Mouse (Mus musculus) midbrain, embryonic 14.5 days (tissue): ENCODE measurements at regions not wholly inside any gene's neighbourhood (a gene's known extent, or its start where the extent isn't known, plus 50 kb on each side); places are given as distances from the start of the nearest gene placed in this dataset.

Experiments used
- ATAC-seq: fragments of 200-750 bp; cut with Nextera tagmentation; 2 replicates; pipeline ENCODE4 v1.8.0; 2017; ENCODE audit warnings: moderate number of reproducible peaks, moderate library complexity; ENCODE audit not compliant: low FRiP score, low TSS enrichment
- DNase-seq: peaks from one replicate; pipeline ENCODE4 v3.0.0-alpha.2; 2015
- H3K27ac ChIP-seq: fragments of 300-500 bp; sonication (generic); replicated peaks from 2 replicates; pipeline ENCODE4 v1.5.1; 2014; ENCODE audit warnings: mild to moderate bottlenecking, low read depth, low read length, moderate library complexity
- H3K27me3 ChIP-seq: fragments of 300-500 bp; sonication (generic); 2 replicates; pipeline ENCODE4 v1.6.1; 2014; ENCODE audit warnings: low read length, control low read depth, mixed read lengths; ENCODE audit not compliant: control insufficient read depth, insufficient read depth
- H3K36me3 ChIP-seq: fragments of 300-500 bp; sonication (generic); 2 replicates; pipeline ENCODE4 v1.6.1; 2014; ENCODE audit warnings: low read length, control low read depth; ENCODE audit not compliant: control insufficient read depth, insufficient read depth
- H3K4me1 ChIP-seq: fragments of 300-500 bp; sonication (generic); 2 replicates; pipeline ENCODE4 v1.6.1; 2014; ENCODE audit warnings: mild to moderate bottlenecking, antibody characterized with exemption, low read length, control low read depth; ENCODE audit not compliant: control insufficient read depth, insufficient read depth
- H3K4me2 ChIP-seq: fragments of 300-500 bp; sonication (generic); 2 replicates; pipeline ENCODE4 v1.6.1; 2014; ENCODE audit warnings: mild to moderate bottlenecking, low read length, moderate library complexity
- H3K4me3 ChIP-seq: fragments of 300-500 bp; sonication (generic); replicated peaks from 2 replicates; pipeline ENCODE4 v1.5.1; 2014; ENCODE audit warnings: low read depth, low read length
- H3K9ac ChIP-seq: fragments of 300-500 bp; sonication (generic); replicated peaks from 2 replicates; pipeline ENCODE4 v1.6.1; 2014; ENCODE audit warnings: mild to moderate bottlenecking, low read length, moderate library complexity
- H3K9me3 ChIP-seq: fragments of 300-500 bp; sonication (generic); 2 replicates; pipeline ENCODE4 v1.6.1; 2016; ENCODE audit warnings: low read length, control low read depth, mixed read lengths; ENCODE audit not compliant: control insufficient read depth
- WGBS: fragments of 180-500 bp; shearing (Covaris S2); extraction: QIAGEN DNeasy Blood & Tissue Kit; methylation state at CpG from one replicate; pipeline ENCODE4 v1.1.7; 2014; 5-methylcytosine and 5-hydroxymethylcytosine counted together

DNA sequence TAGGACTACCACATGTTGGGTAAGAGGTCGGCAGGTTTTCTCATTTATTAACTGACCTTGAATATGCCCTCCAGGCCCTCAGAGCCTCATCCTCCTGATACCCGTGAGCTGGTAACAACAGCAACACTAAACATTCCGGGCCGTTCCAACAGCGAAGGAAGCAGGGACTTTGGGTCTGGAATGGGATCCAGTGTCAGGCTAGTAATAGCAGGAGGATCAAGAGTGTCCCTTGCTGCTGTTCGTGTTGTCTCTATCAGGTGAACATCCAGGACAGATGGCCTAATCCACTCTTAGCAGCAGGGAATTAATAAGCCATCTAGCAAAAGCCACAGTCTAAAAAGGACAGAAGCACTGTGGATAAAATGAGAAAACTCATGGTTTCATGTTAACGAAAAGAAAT is 106.7 kb downstream of the Cpeb2 start:
- Histone ChIP-seq H3K9me3 (no peaks in the 10 kb centered on the region), H3K36me3 (no peaks in the 10 kb centered on the region), H3K27me3 (no peaks in the 10 kb centered on the region), H3K4me3 (no peak overlapping the region), H3K9ac (no peak overlapping the region), H3K4me2 (no peak overlapping the region), H3K27ac (no peak overlapping the region), H3K4me1 (no peaks in the 10 kb centered on the region)
- no peak for ATAC-seq
- no peak for DNase-seq
- 80% methylated on average over 7 of the region's 7 CpGs for WGBS

DNA sequence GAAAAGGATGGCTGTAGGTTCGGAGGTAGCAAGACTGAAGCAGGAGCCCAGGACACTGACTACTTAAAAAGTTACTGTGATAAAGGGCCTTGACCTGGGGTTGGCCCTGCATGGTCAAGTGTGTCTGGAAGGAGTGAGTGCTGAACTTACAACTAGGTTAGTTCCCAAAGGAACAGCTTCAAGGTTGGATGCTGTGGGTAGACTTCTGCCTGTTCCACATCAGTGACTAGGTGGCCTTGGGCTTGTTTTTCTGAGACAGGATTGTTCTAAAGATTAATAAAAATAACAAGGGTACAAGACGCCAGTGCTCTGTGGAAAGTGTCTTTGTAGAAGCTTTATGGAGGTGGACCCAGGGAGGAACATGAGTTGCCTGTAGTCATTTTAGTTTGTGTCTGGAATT is 108.5 kb downstream of the Cpeb2 start:
- WGBS, result 88% methylated on average over 2 of the region's 2 CpGs
- no peaks in the 10 kb centered on the region for H3K27me3 ChIP-seq

GRCm38 (mm10) chr5:43344441-43344840 is 111.5 kb downstream of the Cpeb2 start:
- Histone ChIP-seq H3K36me3 (no peaks in the 10 kb centered on the region), H3K4me2 (no peak overlapping the region), H3K27me3 (no peaks in the 10 kb centered on the region), H3K27ac (no peak overlapping the region), H3K9me3 (no peaks in the 10 kb centered on the region), H3K4me1 (no peaks in the 10 kb centered on the region), H3K9ac (no peak overlapping the region), H3K4me3 (no peak overlapping the region)
- DNase-seq (no peak), ATAC-seq (no peak)
- WGBS, result 92% methylated on average over 1 of the region's 1 CpGs

More for the DNA sequence above, 108.5 kb downstream of the Cpeb2 start:
- no peak overlapping the region for H3K9ac ChIP-seq
- H3K4me3 ChIP-seq, result no peak overlapping the region
- no peak overlapping the region for H3K4me2 ChIP-seq
- H3K9me3 ChIP-seq, result no peaks in the 10 kb centered on the region
- no peaks in the 10 kb centered on the region for H3K4me1 ChIP-seq
- ATAC-seq, result no peak
- DNase-seq, result no peak
- H3K27ac ChIP-seq, result no peak overlapping the region
- H3K36me3 ChIP-seq, result no peaks in the 10 kb centered on the region

GRCm38 (mm10) chr5:43350987-43351386 is 118.0 kb downstream of the Cpeb2 start:
- Histone ChIP-seq H3K4me3 (no peak overlapping the region), H3K27ac (no peak overlapping the region), H3K36me3 (no peaks in the 10 kb centered on the region), H3K9me3 (no peaks in the 10 kb centered on the region), H3K4me2 (no peak overlapping the region), H3K4me1 (peaks cover 13% of the 10 kb centered on the region), H3K27me3 (no peaks in the 10 kb centered on the region), H3K9ac (no peak overlapping the region)
- no peak for DNase-seq
- WGBS, result 88% methylated on average over 2 of the region's 2 CpGs
- no peak for ATAC-seq

- Histone ChIP-seq H3K27ac (no peak overlapping the region), H3K9ac (no peak overlapping the region), H3K4me3 (no peak overlapping the region), H3K27me3 (no peaks in the 10 kb centered on the region), H3K4me1 (peaks cover 13% of the 10 kb centered on the region), H3K36me3 (no peaks in the 10 kb centered on the region), H3K9me3 (no peaks in the 10 kb centered on the region), H3K4me2 (no peak overlapping the region)
- DNase-seq (peak; percentile 8), ATAC-seq (no peak)
- 75% methylated on average over 23 of the region's 23 CpGs for WGBS
Measured at GRCm38 (mm10) chr5:43353021-43353990, 120.3 kb downstream of the Cpeb2 start.

GRCm38 (mm10) chr5:43354351-43354942 is 121.5 kb downstream of the Cpeb2 start:
- WGBS, result 52% methylated on average over 14 of the region's 14 CpGs
- Histone ChIP-seq H3K9me3 (no peaks in the 10 kb centered on the region), H3K27ac (no peak overlapping the region), H3K4me2 (peak overlapping the region; percentile 51), H3K27me3 (no peaks in the 10 kb centered on the region), H3K4me3 (peak overlapping the region; percentile 25), H3K36me3 (no peaks in the 10 kb centered on the region), H3K4me1 (peaks cover 13% of the 10 kb centered on the region), H3K9ac (no peak overlapping the region)
- ATAC-seq (no peak), DNase-seq (no peak)

GRCm38 (mm10) chr5:43355026-43355580 is 122.1 kb downstream of the Cpeb2 start:
- WGBS, result under 1% methylated on average over 12 of the region's 12 CpGs
- Histone ChIP-seq H3K36me3 (no peaks in the 10 kb centered on the region), H3K9ac (peak overlapping the region; percentile 39), H3K27ac (peak overlapping the region; percentile 71), H3K9me3 (no peaks in the 10 kb centered on the region), H3K4me2 (peak overlapping the region; percentile 51), H3K27me3 (no peaks in the 10 kb centered on the region), H3K4me3 (peak overlapping the region; percentile 25), H3K4me1 (peaks cover 13% of the 10 kb centered on the region)
- ATAC-seq (peak; percentile 94), DNase-seq (peak; percentile 90)

DNA sequence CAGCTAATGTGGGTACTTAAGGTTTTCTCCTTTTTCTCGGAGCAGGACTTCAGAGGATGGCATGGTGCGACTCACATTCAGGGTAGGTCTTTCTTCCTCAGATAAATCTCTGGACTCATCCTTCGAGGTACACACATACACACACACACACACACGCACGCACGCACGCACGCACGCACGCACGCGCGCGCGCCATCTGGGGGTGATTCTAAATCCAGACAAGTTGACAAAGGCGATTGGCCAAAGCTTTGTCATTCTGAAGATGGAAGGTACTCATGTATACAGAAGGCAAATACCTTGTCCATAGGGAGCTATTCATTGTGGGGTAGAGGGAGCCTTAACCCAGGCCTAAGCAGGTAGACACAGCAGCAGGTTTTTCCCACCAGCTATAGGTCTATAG is 122.9 kb downstream of the Cpeb2 start:
- H3K27ac ChIP-seq, result peak overlapping the region; percentile 71
- no peaks in the 10 kb centered on the region for H3K36me3 ChIP-seq
- no peaks in the 10 kb centered on the region for H3K9me3 ChIP-seq
- H3K27me3 ChIP-seq, result no peaks in the 10 kb centered on the region
- peak; percentile 54 for DNase-seq
- peaks cover 13% of the 10 kb centered on the region for H3K4me1 ChIP-seq
- peak; percentile 21; the same call in 1 of the 2 replicates for ATAC-seq
- no peak overlapping the region; the same call in 1 of the 2 replicates for H3K4me3 ChIP-seq
- 88% methylated on average over 16 of the region's 16 CpGs for WGBS
- H3K9ac ChIP-seq, result no peak overlapping the region; the same call in 1 of the 2 replicates
- peak overlapping the region; percentile 51 for H3K4me2 ChIP-seq
